Mouse (Mus musculus) kidney, postnatal 36 days (tissue): ENCODE measurements around the gene Plvap.

Experiments
- DNase-seq, 2 experiments: peaks; one replicate each; pipeline ENCODE4 v3.0.0; 2021 to 2022; ENCODE audit warnings: mixed read lengths in 2 of 2

Plvap gene

DNA sequence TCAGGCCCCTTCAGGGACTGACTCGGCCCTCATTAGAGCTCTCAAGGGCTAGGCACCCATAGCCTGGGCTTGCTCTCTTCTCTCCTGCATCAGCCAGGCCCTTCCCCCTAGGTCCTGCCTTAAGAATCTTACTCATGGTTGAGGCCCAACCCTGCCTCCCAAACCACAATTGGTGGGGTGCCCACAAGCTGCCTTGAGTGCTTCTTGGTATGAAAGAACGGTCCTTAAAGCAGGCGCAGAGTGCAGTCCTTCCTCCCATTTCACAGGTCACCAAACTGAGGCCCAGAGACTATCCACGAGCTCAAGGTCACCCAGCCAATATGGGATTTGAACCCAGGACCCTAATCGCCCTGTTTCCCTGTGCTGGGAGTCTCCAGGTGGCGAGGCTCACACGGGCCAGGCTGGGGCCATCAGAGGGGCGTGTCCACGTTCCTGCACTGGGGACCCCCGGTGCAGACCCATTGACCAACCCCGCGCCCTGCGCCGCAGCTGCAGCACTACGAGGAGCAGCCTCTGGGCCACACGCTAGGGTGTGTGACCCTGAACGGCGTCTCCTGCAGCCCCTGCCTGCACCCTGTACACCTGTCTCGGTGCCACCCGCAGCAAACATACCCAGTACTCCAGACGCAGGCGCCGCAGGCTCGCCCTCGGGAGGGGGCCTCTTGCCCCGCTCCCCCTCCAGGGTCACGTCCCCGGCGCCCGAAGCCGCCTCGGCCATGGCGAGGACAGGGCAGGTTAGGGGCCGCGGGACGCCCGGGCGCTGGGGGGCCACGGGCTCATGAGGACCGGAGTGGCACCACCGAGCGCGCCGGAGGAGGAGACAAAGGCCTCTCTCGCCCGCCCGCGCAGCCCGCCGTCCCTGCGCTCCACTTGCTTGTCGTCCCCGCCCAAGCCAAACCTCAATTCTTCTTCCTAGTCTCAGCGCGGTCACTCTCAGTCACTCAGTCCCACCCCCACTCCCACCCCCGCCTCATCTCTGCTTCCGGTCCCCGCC is 26.1 kb downstream of the Plvap start, which contains the start of gene Ano8:
Gene Ano8, minus strand, starts transcription at position 822 of the 994 bp plus-strand sequence.
- peak; percentile 91 to 93 for DNase-seq

DNA sequence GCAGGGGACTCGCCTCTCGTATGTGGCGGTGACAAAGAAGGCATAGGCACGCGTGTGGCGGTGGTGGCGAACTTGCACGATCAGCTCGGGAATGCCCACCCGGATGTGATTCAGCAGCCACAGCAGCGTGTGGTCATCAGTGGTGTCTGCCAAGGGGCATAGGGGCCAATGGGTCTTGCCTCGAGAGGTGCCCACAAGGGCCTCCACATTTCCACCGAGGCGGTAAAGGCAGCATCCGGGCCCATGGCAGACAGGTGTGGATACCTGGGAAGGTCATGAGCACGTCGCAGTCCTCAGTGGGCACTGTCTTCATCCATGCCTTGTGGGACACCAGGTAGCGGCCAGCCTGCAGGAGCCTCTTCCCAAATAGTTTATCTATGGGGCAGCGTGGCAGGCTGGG is 26.8 kb downstream of the Plvap start:
- no peak for DNase-seq

DNA sequence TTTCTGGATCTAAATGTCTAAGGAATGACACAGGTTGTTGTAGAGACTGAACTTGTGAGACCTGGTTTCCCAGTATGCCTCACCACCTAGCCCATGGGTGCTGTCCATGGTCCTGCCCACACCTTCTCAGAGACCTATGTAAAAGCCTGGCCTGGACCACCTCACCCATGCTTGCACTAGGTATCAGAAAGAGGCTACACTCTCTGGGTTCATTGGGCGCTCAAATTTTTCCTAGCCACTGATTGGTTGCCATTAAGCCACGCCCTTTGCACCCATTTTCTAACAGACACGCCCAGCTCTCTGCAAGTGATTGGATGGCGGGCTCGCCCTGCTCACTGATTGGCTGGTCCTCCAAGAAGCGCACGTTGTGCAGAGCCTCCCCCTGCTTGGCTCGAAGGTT is 27.6 kb downstream of the Plvap start:
- DNase-seq, result peak; percentile 59 to 86

DNA sequence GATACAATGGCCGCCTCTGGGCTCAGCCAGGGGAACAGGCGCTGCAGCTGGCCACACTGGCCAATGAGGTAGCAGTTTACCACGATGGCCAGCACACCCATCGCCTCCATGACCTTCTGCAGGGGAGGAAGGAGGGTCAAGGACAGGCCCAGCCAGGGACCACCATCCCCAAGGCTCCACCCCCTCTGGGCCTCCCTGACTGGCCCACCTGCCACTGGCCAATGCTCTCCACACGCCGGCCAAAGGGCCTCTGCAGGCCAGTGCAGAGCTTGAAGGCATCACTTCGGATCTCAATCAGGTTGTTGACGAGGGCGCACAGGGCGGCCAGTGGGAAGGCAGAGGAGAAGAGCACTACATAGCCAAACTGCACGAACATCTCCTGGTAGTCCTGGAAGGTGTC is 32.6 kb downstream of the Plvap start:
- DNase-seq, result no peak

DNA sequence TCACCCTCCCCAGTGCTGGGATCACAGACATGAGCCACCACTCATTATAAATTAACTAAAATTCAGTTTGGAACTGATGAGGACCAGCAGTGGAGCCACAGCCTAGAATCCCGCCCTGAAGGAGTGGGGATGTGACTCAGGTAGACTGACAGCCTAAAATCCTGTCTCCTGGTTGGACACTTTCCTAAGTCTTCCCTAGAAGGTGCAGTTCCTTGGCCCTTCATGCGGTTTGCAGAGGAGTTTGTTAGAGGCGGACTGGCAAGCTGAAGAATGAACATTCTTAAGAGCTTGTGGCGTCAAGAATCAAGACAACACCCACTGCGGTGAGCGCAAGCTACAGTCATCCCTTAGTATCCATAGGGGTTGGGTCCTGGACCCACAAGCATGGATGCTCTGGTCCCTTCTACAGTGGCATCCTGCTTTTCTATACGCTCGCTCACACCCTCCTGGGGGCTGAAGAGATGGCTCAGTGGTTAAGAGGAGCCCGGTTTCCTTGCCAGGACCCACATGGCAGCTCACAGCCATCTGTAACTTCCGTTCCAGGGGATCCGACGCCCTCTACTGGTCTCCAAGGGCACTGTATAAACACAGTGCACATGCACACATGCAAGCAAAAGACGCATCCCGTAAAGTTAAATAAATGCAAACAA is 34.2 kb downstream of the Plvap start:
- DNase-seq, result peak in 1 of 2 experiments; percentile 47

DNA sequence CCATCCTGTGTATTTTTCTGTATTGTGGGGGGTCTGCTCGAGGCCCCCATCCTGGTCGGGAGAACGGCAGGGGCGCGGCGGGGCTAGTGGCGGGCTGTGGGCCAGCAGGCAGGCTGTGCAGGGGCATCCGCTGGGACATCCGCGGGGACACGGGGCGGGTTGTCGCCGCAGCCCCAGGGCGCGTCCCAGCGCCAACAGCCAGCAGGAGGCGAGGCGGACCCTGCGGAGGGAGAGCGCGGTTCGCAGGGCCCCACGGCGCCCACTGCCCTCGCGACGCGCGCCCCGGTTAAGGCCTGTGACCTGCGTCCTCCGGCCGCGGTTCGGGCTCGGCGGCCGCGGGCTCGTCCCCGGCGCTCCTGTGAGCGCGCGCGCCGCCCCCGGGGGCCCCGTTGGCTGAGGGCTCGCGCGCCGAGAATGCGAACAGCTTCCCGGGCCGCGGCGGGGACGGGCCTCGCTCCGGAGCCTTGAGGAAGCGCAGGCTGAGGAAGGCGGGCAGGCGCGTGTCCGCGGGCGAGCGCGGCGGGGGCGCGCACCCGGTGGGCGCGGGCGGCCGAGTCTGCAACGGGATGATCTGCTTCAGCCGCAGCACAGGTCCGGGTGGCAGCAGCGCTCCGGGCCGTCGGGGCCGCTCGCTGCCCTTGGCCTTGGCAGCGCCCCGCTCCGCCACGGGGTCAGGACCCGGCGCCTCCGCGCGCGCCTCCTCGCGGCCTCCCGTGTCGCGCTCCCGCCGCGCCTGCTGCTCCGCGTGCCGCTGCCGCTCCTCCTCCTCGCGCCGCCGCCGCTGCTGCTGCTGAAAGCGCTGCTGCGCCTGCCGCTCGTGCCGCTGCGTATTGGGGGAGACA is 35.2 kb downstream of the Plvap start:
- DNase-seq, result peak; percentile 74 to 88

DNA sequence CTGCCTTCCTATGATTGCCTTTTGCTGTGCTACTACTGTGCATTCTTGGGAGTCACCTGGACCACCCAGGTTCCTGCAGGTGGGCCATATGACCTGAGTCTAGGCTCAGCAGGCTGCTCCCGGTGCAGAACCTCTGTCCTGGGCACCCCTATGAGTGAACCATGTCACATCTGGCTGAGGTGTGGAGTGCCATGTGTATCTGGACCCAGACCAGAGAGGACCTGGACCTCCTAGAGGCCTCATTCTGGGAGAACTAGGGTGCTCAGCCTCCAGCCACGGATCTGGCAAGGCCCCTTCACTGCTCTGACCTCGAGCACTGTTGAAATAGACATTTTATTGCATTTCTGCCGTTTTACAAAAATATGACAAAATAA is 35.9 kb downstream of the Plvap start:
- DNase-seq, result no peak

DNA sequence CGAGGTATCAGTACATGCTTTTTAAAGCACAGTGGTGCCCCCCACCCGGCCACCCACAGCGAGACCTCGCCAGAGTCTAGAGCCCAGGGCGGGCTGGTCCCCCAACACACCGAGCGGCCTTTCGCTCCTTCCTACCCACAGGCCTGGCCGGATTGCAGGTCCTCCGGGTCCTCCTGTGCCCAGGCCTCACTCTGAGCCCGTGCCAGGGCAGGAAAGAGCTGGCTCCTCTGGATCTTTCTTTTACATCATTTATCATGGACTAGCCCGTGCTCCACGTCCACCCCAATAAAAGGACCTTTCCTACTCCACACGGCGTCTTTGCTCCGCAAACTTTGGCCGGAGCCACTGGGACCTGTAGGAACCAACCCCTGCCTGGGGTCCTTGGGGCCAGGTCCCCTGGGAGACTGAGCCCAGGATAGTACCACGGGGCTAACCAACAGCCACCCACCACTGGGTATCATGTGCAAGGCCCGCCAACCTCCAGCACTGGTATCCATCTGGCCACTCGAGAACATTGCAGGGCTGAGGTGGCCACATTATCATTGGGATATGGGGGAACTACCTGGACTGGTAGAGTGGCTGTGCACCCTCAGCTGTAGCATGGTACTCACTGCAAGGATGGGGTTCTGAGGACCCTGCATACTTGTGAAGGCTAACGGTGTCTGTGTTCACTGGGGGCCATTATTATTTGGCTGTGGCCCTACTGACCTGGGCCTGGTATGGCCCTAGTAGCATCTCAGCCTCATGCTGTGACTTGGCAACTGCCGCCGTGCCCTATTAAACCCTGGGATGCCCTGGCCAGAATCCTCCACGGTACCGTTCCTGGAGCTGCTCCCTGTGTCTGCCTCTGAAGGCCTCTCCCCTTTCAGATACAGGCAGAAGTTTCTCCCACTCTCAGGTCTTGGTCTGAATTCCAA is 36.5 kb downstream of the Plvap start:
- DNase-seq, result peak in 1 of 2 experiments; percentile 34

DNA sequence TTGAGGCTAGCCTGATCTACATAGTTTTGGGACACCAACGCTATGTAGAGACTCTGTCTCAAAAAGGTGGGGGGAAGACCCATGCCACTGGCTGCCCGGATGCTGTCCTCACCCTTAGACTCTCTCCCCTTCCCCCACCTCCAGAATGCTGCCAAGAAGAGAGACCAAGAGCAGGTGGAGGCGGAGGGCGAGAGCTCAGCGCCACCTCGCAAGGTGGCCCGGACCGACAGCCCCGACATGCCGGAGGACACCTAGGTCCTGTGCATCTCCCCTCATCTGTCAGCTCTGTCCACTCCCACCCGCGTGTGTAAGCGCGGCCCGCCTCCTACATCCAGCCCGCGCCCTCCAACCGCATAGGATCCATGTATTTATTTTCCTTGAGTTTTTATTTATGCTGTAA is 37.2 kb downstream of the Plvap start:
- no peak for DNase-seq

DNA sequence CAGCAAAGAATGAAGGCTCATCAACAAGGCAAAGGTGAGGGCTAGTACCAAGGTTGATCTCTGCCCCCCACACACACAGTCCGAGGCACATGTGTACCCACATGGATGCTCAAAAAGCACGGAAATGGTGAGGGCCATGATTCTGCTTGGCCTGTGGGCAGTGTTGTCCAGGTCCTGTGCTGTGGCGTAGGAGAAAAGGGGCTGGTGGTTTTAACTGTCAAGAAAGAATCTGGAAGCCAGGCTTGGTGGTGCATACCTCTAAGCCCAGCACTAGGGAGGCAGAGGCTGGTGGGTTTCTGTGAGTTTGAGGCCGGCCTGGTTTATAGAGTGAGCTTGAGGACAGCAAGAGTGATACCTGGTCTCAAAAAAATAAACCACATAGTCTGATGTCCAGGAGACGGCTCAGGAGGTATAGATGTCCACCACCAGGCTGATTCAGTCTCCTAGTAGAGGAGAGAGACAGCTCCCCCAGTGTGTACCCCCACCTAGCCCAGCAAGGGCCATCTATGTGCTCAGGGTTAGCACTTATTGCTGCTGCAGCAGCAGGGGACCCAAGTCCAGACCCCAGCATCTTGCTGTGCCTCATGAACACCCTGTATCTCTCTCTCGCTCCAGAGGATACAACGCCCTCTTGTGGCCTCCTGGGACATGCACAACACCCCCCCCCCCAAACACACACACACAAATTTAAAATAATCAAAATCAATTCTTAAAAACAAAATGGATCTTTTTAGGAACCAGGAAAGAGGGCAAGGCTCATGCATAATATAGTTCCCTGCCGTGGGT is 38.8 kb downstream of the Plvap start:
- no peak for DNase-seq

DNA sequence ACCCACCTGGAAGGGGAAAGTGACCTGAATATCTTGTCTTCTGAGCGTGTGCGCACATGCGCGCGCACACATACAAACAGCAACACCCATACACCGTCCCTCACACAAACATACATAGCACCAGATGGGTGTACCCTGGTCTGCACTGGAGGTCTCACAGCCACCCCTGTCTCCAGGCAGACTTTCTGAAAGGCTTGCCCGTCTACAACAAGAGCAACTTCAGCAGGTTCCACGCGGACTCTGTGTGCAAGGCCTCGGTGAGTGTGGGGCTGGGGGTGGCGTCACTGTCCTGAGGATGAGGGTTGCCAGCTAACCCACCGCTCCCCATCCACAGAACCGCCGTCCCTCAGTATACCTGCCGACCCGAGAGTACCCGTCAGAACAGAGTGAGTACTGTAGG is 39.7 kb downstream of the Plvap start:
- DNase-seq, result no peak

DNA sequence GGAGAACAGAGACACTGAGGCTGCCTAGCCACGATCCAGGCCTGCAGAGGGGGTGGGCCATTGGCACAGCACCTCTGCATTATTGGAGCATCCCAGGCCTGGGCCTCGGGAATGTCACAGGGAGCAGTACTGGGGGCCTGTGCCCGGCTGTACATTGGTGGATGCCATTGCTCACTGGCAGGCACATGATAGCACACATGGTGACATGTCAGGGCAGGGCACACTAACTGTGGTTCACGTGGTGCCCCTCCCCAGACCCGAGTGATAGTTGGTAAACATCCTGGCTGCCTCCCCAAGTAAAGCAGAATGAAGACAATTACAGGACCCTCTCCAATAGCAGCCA is 40.7 kb downstream of the Plvap start:
- no peak for DNase-seq

DNA sequence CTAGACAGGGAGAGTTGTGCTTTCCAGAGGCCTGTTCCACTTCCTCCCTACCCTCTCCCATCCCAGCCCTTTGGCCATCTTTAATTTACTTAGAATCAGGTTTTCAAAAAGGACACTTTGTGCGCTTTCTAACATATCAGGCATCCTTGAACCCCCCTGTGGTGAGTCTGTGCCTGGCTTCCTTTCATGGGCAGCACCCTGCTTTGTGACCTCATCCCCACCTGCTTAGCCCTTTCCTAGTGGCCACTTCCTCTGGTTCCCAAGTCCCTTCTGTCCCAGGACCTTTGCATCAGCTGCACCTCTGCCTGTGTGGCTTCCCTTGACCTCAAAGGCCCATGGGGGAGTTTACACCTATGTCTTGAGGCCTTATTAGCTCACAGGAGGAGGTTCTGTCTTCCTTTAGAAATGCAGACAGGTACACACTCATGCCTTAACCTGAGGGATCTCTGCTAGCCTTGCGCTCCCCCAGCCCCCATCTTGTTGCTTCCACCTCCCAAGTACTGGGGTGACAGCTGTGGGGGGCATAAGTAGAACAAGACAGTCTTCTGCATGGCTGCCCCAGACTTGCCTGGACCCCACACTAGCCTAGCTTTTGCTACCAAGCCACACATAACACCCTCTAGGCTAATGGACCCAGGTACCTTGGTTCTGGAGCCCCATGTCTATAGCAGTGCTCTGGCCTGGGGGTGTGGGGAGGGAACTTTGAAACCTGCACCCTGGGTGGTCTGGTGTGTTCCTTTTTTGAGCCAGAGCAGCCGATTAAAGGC is 41.2 kb downstream of the Plvap start:
- DNase-seq, result no peak

DNA sequence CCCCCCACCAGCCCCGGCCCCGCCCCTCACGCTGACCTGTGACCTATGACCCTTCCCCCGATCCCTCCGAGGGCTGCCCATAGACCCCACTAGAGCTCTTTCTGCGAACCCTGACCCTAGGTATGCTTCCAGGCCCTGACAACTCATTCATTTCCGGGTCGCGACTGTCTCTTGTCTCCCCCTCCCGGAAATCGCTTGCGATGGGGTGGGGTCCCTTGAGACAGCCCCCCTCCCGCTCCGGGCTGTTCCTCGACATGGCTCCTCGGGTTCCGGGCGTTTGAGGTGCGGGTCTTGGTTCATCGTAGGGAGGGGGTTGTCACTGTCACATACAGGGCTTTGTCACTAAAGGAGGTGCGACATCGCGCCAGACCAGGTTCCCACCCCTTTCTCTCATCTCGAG is 42.1 kb downstream of the Plvap start:
- peak; percentile 32 to 52 for DNase-seq

DNA sequence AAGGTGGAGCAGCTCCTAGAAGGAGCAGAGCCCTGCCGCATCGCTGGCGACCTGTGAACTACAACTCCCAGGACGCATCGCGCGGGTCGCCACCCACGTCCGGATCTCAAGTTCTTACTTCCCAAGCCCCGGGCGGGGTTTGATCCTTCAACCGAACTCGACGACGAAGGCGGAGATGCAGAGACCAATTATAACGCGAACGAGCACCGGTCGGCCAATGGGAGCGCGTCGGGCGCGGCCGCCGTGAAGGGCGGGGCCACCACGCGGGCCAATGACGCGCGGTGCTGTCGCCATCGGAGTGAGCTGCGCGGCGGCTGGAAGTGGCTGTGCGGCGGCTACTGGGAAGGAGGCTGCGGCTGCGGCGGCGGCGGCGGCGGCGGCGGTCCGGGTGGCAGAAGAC is 42.6 kb downstream of the Plvap start, which contains the start of gene Dda1:
Gene Dda1, plus strand, starts transcription at position 284 of the 400 bp plus-strand sequence.
- peak; percentile 98 to 99 for DNase-seq

DNA sequence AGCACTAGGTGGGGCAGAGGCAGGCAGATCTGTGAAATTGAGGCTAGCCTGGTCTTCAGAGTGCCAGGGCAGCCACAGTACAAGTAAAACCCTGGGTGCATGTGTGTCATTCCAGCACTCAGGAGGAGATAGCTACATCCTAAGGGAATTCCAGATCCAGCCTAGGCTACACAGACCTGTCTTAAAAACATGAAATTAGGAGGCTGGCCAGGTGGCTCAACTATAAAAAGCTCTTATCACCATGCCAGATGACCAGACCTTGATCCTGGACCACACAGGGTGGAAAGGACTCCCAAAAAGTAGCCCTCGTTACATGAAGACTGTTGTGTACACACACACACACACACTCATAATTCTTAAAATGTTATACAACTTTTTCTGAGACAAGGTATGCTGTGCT is 43.6 kb downstream of the Plvap start:
- no peak for DNase-seq

DNA sequence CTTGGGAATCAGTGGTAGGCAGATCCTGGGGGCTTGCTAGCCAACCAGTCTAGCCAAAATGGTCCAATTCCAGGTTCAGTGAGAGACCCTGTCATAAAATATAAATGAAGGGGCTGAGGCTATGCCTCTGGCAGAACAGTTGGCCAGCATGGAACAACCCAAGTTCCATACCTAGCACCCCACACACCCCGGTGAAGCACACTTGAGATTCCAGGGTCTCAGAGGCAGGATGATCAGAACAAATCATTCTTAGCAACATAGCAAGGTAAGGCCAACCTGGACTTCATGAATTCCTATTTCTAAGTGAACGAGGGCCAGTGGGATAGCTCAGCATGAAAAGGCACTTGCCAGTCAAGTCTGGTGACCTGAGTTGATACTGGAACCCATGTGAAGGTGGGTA is 44.4 kb downstream of the Plvap start:
- DNase-seq, result no peak

DNA sequence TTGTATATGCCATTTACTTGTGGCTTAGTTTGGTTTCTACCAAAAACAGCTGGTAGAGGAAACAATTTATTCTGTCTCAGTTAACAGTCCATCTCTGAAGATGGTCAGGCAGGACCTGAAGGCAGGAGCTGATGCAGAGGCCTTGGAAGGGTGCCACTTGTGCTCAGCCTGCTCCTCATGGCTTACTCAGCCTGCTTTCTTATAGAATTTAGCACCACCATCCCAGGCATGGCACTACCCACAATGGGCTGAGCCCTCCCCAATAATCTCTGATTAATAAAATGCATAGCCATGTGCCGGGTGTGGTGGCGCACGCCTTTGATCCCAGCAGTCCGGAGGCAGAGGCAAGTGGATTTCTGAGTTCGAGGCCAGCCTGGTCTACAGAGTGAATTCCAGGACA is 45.4 kb downstream of the Plvap start:
- no peak for DNase-seq

DNA sequence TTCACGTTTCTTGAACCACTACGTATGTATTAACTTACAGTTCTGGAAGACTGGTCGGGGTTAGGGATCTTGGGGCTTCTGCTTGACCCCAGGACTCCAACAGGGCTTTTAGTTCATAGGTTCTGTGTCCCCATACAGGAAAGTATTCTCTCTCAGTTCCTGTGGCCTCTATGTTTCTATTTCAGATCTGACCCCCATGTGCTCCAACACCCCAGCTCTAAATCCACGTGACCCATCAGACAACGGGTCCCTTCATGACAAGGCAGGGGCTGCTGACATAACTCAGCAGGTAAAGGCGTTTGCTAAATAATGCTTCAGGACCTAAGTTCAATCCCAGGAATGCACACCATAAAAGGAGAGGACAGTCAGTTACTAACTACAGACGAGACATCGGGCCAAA is 45.8 kb downstream of the Plvap start:
- DNase-seq, result no peak
